Mouse (Mus musculus) adrenal gland, adult 10 weeks (tissue): ENCODE results near the gene Orm2. TPM values are rescaled to one million over a fixed set of nuclear protein-coding genes. Genes with fewer than 3 reads are reported as not detected.

Experiments
- polyA plus RNA-seq: library from polyadenylated mRNA; stranded (reverse); fragments of 350-450 nt; fragmentation: Illumina TruSeq; extraction: RNeasy Lipid Tissue Mini Kit (QIAGEN cat#74804); gene quantifications from one replicate; pipeline ENCODE4 v1.2.3, GENCODE M21; 2014; ENCODE audit warnings: low read depth, low replicate concordance

Gene Orm2
- polyA plus RNA-seq: 5.0 TPM

GRCm38 (mm10) chr4:63362150-63362549, at the start of gene Orm2:
Gene Orm2 (plus strand): TSS chr4:63362449.

GRCm38 (mm10) chr4:63344295-63344694, 18.0 kb upstream of the Orm2 start, which contains the start of gene Orm1:
Gene Orm1 (plus strand): TSS chr4:63344560.

GRCm38 (mm10) chr4:63355877-63356665, 6.2 kb upstream of the Orm2 start, which contains the start of gene Orm3:
Gene Orm3 (plus strand): TSS chr4:63356162.

GRCm38 (mm10) chr4:63403040-63403959, 41.1 kb downstream of the Orm2 start, which contains the start of gene Akna:
Gene Akna (minus strand): TSS chr4:63403354.

Other genes with a start within 250 kb of the Orm2 start
- gene Ambp, start 207.7 kb upstream of the Orm2 start, polyA plus RNA-seq: not detected
- gene Kif12, start 190.3 kb upstream of the Orm2 start, polyA plus RNA-seq: not detected
- gene Col27a1, start 148.4 kb upstream of the Orm2 start, polyA plus RNA-seq: 2.9 TPM
- gene Orm1, start 17.9 kb upstream of the Orm2 start, polyA plus RNA-seq: 59.0 TPM
- gene Orm3, start 6.3 kb upstream of the Orm2 start, polyA plus RNA-seq: 7.7 TPM
- 0.23 TPM for gene Akna, start 40.9 kb downstream of the Orm2 start, polyA plus RNA-seq
- 2.4 TPM for gene Whrn, start 133.5 kb downstream of the Orm2 start, polyA plus RNA-seq
- gene Atp6v1g1, start 182.3 kb downstream of the Orm2 start, polyA plus RNA-seq: 390 TPM
- gene Tmem268, start 196.3 kb downstream of the Orm2 start, polyA plus RNA-seq: 7.4 TPM
- gene Gm11213, start 242.8 kb downstream of the Orm2 start, polyA plus RNA-seq: not detected